Mouse (Mus musculus): Measurements from ENCODE around the gene Rabgef1. TPM values are rescaled to one million over a fixed set of nuclear protein-coding genes. Genes with fewer than 3 reads are reported as not detected.

Gene Rabgef1
- total and polyA plus RNA-seq, 2 experiments from 2014 or later, result 26.8 to 32.5 TPM

- H3K9me3 ChIP-seq (ENCODE audit: low read length), result no peaks in the 10 kb centered on the region
- ATAC-seq (peak; percentile 92), DNase-seq (peak; percentile 95)
- H3K9ac ChIP-seq, result peak overlapping the region; percentile 85
- peak; percentile 52 for TF ChIP-seq CTCF (IDR thresholded peaks at IDR 0.05; ENCODE audit: low read depth)
- peak overlapping the region; percentile 68 for H3K4me2 ChIP-seq (ENCODE audit: low read depth)
- H3K27ac ChIP-seq (ENCODE audit: low read depth, low read length), result peak overlapping the region; percentile 81
- H3K4me3 ChIP-seq (ENCODE audit: low read depth, low read length), result peak overlapping the region; percentile 91
- H3K4me1 ChIP-seq (ENCODE audit: insufficient read depth), result peaks cover 16% of the 10 kb centered on the region
- no peaks in the 10 kb centered on the region for H3K36me3 ChIP-seq (ENCODE audit: insufficient read depth)
- 1% methylated on average over 88 of the region's 88 CpGs for WGBS
- H3K27me3 ChIP-seq (ENCODE audit: insufficient read depth, low read length), result no peaks in the 10 kb centered on the region
These were observed 50.8 kb downstream of the Rabgef1 start for GRCm38 (mm10) chr5:130222146-130223004.

GRCm38 (mm10) chr5:130226790-130227189, 55.2 kb downstream of the Rabgef1 start:
- no peak overlapping the region for H3K27ac ChIP-seq (ENCODE audit: low read depth, low read length)
- 97% methylated on average over 3 of the region's 3 CpGs for WGBS

GRCm38 (mm10) chr5:130228120-130228519, 56.5 kb downstream of the Rabgef1 start:
- Histone ChIP-seq H3K4me3 (ENCODE audit: low read depth, low read length) (no peak overlapping the region), H3K27ac (ENCODE audit: low read depth, low read length) (no peak overlapping the region), H3K36me3 (ENCODE audit: insufficient read depth) (peaks cover 27% of the 10 kb centered on the region), H3K4me2 (ENCODE audit: low read depth) (no peak overlapping the region), H3K9me3 (ENCODE audit: low read length) (no peaks in the 10 kb centered on the region), H3K27me3 (ENCODE audit: insufficient read depth, low read length) (no peaks in the 10 kb centered on the region), H3K9ac (no peak overlapping the region), H3K4me1 (ENCODE audit: insufficient read depth) (peaks cover 8% of the 10 kb centered on the region)
- 58% methylated on average over 4 of the region's 4 CpGs for WGBS
- TF ChIP-seq CTCF (IDR thresholded peaks at IDR 0.05; ENCODE audit: low read depth), result no peak
- ATAC-seq (no peak), DNase-seq (no peak)

More at GRCm38 (mm10) chr5:130226790-130227189, 55.2 kb downstream of the Rabgef1 start:
- Histone ChIP-seq H3K27me3 (ENCODE audit: insufficient read depth, low read length) (no peaks in the 10 kb centered on the region), H3K9ac (no peak overlapping the region), H3K4me3 (ENCODE audit: low read depth, low read length) (no peak overlapping the region), H3K4me2 (ENCODE audit: low read depth) (no peak overlapping the region), H3K4me1 (ENCODE audit: insufficient read depth) (peaks cover 10% of the 10 kb centered on the region), H3K9me3 (ENCODE audit: low read length) (no peaks in the 10 kb centered on the region), H3K36me3 (ENCODE audit: insufficient read depth) (peaks cover 14% of the 10 kb centered on the region)
- TF ChIP-seq CTCF (IDR thresholded peaks at IDR 0.05; ENCODE audit: low read depth), result no peak
- ATAC-seq (no peak), DNase-seq (no peak)

- no peak for DNase-seq
These were observed 64.7 kb downstream of the Rabgef1 start for GRCm38 (mm10) chr5:130236302-130236701.

DNA sequence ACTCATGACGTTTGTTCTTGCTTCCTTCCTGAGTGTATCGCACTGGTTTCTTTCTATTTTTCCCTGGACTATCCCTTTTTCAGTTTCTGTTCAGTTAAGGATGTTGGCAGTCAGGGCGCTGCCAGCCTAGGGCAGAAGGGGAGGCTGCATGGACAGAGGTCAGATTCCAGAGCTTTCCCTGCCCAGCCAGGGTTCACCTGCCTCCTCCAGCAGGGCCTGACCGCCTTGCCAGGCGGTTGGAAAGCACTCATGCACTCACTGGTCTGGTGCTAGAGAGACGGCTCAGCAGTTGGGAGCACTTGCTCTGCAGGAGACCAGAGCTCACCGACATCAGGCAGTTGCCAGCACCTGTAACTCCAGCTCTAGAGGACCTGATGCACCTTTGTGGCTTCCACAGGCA, 67.6 kb downstream of the Rabgef1 start:
- Histone ChIP-seq H3K4me1 (ENCODE audit: insufficient read depth) (no peaks in the 10 kb centered on the region), H3K36me3 (ENCODE audit: insufficient read depth) (peaks cover 88% of the 10 kb centered on the region), H3K27me3 (ENCODE audit: insufficient read depth, low read length) (no peaks in the 10 kb centered on the region), H3K9ac (no peak overlapping the region), H3K4me2 (ENCODE audit: low read depth) (no peak overlapping the region), H3K27ac (ENCODE audit: low read depth, low read length) (no peak overlapping the region), H3K9me3 (ENCODE audit: low read length) (no peaks in the 10 kb centered on the region), H3K4me3 (ENCODE audit: low read depth, low read length) (no peak overlapping the region)
- TF ChIP-seq CTCF (IDR thresholded peaks at IDR 0.05; ENCODE audit: low read depth), result no peak
- ATAC-seq (no peak), DNase-seq (no peak)
- 96% methylated on average over 7 of the region's 7 CpGs for WGBS

More at GRCm38 (mm10) chr5:130236302-130236701, 64.7 kb downstream of the Rabgef1 start:
- no peak overlapping the region for H3K9ac ChIP-seq
- H3K4me2 ChIP-seq (ENCODE audit: low read depth), result no peak overlapping the region
- H3K9me3 ChIP-seq (ENCODE audit: low read length), result no peaks in the 10 kb centered on the region
- TF ChIP-seq CTCF (IDR thresholded peaks at IDR 0.05; ENCODE audit: low read depth), result no peak
- H3K27ac ChIP-seq (ENCODE audit: low read depth, low read length), result no peak overlapping the region
- no peak for ATAC-seq
- no peak overlapping the region for H3K4me3 ChIP-seq (ENCODE audit: low read depth, low read length)
- no peaks in the 10 kb centered on the region for H3K4me1 ChIP-seq (ENCODE audit: insufficient read depth)
- peaks cover 90% of the 10 kb centered on the region for H3K36me3 ChIP-seq (ENCODE audit: insufficient read depth)
- H3K27me3 ChIP-seq (ENCODE audit: insufficient read depth, low read length), result no peaks in the 10 kb centered on the region
- 96% methylated on average over 8 of the region's 8 CpGs for WGBS

DNA sequence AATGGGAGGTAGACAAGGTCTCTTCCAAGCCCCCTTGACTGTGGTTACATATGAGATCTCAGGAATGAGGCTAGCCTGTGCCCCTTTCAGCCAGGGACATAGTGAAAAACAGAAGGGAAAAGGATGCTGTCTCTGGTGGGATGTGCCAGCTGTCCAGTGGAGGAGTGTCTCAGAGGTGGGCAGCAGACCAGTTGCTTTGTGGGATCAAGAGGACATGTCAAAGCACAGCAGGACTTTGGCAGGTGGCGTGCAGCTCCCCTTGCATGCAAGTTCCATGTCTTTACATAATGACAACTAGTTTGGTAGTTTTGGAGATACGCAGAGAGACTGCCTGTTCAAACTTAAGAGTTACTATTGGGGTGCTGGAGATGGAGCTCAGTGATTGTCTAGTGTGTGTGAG, 68.3 kb downstream of the Rabgef1 start:
- H3K27me3 ChIP-seq (ENCODE audit: insufficient read depth, low read length), result no peaks in the 10 kb centered on the region
- WGBS, result 91% methylated on average over 2 of the region's 2 CpGs
- no peak overlapping the region for H3K9ac ChIP-seq
- H3K4me3 ChIP-seq (ENCODE audit: low read depth, low read length), result no peak overlapping the region
- DNase-seq, result no peak
- no peaks in the 10 kb centered on the region for H3K4me1 ChIP-seq (ENCODE audit: insufficient read depth)
- H3K9me3 ChIP-seq (ENCODE audit: low read length), result no peaks in the 10 kb centered on the region
- H3K4me2 ChIP-seq (ENCODE audit: low read depth), result no peak overlapping the region
- ATAC-seq, result no peak
- no peak for TF ChIP-seq CTCF (IDR thresholded peaks at IDR 0.05; ENCODE audit: low read depth)
- H3K36me3 ChIP-seq (ENCODE audit: insufficient read depth), result peaks cover 88% of the 10 kb centered on the region
- H3K27ac ChIP-seq (ENCODE audit: low read depth, low read length), result no peak overlapping the region

GRCm38 (mm10) chr5:130241426-130241825, 69.8 kb downstream of the Rabgef1 start:
- H3K4me1 ChIP-seq (ENCODE audit: insufficient read depth), result no peaks in the 10 kb centered on the region
- H3K9ac ChIP-seq, result no peak overlapping the region
- no peak for TF ChIP-seq CTCF (IDR thresholded peaks at IDR 0.05; ENCODE audit: low read depth)
- no peaks in the 10 kb centered on the region for H3K27me3 ChIP-seq (ENCODE audit: insufficient read depth, low read length)
- peaks cover 90% of the 10 kb centered on the region for H3K36me3 ChIP-seq (ENCODE audit: insufficient read depth)
- H3K4me3 ChIP-seq (ENCODE audit: low read depth, low read length), result no peak overlapping the region
- DNase-seq (no peak), ATAC-seq (no peak)
- no peak overlapping the region for H3K27ac ChIP-seq (ENCODE audit: low read depth, low read length)
- no peaks in the 10 kb centered on the region for H3K9me3 ChIP-seq (ENCODE audit: low read length)
- no peak overlapping the region for H3K4me2 ChIP-seq (ENCODE audit: low read depth)
- 92% methylated on average over 12 of the region's 12 CpGs for WGBS
